Mouse (Mus musculus) embryonic facial prominence, embryonic 15.5 days (tissue): ENCODE measurements around the gene Tbcc. TPM values are rescaled to one million over a fixed set of nuclear protein-coding genes. Genes with fewer than 3 reads are reported as not detected.

Experiments
- ATAC-seq: fragments of 200-750 bp; cut with Nextera tagmentation; 2 replicates; pipeline ENCODE4 v1.8.0; 2017; ENCODE audit warnings: low read depth, moderate TSS enrichment; ENCODE audit not compliant: insufficient number of reproducible peaks, low FRiP score, low TSS enrichment
- H3K27ac ChIP-seq: fragments of 300-500 bp; sonication (generic); replicated peaks from 2 replicates; pipeline ENCODE4 v1.5.1; 2015; ENCODE audit warnings: mild to moderate bottlenecking, inconsistent platforms
- H3K27me3 ChIP-seq: fragments of 300-500 bp; sonication (generic); 2 replicates; pipeline ENCODE4 v1.6.1; 2015; ENCODE audit warnings: inconsistent platforms
- H3K36me3 ChIP-seq: fragments of 300-500 bp; sonication (generic); 2 replicates; pipeline ENCODE4 v1.6.1; 2015; ENCODE audit warnings: mild to moderate bottlenecking, inconsistent platforms
- H3K4me1 ChIP-seq: fragments of 300-500 bp; sonication (generic); 2 replicates; pipeline ENCODE4 v1.6.1; 2015; ENCODE audit warnings: inconsistent platforms
- H3K4me2 ChIP-seq: fragments of 300-500 bp; sonication (generic); replicated peaks from 2 replicates; pipeline ENCODE4 v1.6.1; 2015; ENCODE audit warnings: mild to moderate bottlenecking, inconsistent platforms
- H3K4me3 ChIP-seq: fragments of 300-500 bp; sonication (generic); replicated peaks from 2 replicates; pipeline ENCODE4 v1.5.1; 2015; ENCODE audit warnings: mild to moderate bottlenecking, inconsistent platforms
- H3K9ac ChIP-seq: fragments of 300-500 bp; sonication (generic); 2 replicates; pipeline ENCODE4 v1.6.1; 2015; ENCODE audit warnings: inconsistent platforms
- H3K9me3 ChIP-seq: fragments of 300-500 bp; sonication (generic); replicated peaks from 2 replicates; pipeline ENCODE4 v1.6.1; 2016; ENCODE audit warnings: inconsistent platforms
- WGBS: fragments of 180-500 bp; shearing (Covaris S2); methylation state at CpG from one replicate; pipeline ENCODE4 v1.1.7; 2015; 5-methylcytosine and 5-hydroxymethylcytosine counted together
- polyA plus RNA-seq: library from polyadenylated mRNA; unstranded; fragments of >200 nt; fragmentation: Nextera tagmentation; extraction: Ambion mirVana; gene quantifications from 2 replicates; pipeline ENCODE4 v1.2.1, GENCODE M21; 2015

Gene Tbcc
- polyA plus RNA-seq, 1 experiment from 2014 or later, result 59.7 TPM

DNA sequence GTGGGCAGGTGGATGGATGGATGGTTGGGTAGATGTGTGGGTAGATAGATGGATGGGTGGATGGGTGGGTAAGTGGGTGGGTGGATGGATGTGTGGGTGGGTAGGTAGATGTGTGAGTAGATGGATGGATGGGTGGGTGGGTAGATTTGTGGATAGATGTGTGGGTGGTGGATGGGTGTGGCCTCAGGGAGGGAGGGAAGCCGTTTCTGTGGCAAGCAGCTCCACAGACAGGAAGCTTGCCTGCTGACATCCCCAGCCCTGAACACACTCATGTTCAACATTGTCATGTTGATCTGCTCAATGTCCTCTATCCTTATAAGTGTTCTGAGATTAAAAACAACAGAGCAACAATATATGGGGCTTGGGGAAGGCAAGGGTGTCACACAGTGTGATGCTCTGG lies 19.6 kb upstream of the Tbcc start:
- no peak; the same call in 1 of the 2 replicates for ATAC-seq
- Histone ChIP-seq H3K4me2 (no peak overlapping the region), H3K4me3 (no peak overlapping the region), H3K4me1 (peaks cover 7% of the 10 kb centered on the region), H3K9ac (no peak overlapping the region), H3K36me3 (no peaks in the 10 kb centered on the region), H3K27me3 (no peaks in the 10 kb centered on the region), H3K27ac (no peak overlapping the region), H3K9me3 (no peaks in the 10 kb centered on the region)
- WGBS, result 37% methylated on average over 1 of the region's 1 CpGs

DNA sequence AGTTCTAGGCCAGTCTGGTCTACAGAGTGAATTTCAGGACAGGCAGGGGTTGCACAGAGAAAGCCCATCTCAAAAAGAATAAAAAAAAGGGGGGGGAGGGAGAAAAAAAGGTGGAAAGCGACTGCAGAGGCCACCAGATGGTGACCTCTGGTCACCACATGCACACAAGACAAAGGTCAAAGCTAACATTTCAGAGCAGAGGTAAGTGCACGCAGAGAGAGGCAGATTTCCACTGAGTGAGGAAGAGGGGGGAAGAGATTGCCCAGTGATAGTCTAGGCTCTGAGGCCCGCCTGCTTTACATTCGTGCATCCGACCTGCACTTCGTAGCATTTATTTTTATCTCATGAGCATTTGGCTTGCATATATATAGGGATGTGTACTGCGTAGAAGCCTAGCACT lies 17.7 kb upstream of the Tbcc start:
- ATAC-seq, result no peak
- 73% methylated on average over 7 of the region's 7 CpGs for WGBS
- H3K9me3 ChIP-seq, result no peaks in the 10 kb centered on the region

DNA sequence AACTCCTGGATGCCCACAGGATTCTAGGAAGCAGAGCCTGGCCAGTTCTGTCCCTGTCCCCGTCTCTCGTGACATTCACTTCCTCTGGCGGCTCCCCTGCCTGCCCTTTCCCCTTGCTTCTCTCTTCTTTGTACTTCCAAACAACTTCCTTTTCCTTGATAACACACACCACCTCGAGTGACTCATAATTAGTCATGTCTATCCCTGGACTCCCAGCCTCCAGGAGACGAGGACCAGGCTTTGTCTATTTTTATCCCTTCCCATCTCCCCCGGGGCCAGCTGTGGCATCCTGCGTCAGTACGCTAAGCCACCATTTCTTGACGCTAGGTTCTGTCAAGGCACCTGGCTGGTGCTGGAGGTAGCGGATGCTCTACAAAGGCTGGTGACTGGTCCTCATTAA lies 16.4 kb upstream of the Tbcc start:
- Histone ChIP-seq H3K9ac (no peak overlapping the region), H3K4me1 (peaks cover 18% of the 10 kb centered on the region), H3K4me2 (no peak overlapping the region), H3K27me3 (no peaks in the 10 kb centered on the region), H3K9me3 (no peaks in the 10 kb centered on the region), H3K36me3 (no peaks in the 10 kb centered on the region), H3K27ac (no peak overlapping the region), H3K4me3 (no peak overlapping the region)
- ATAC-seq, result 0 out of 2 replicates have a peak, but pooled peaks have one; percentile 39
- WGBS, result 27% methylated on average over 10 of the region's 10 CpGs

More for the DNA sequence above, 17.7 kb upstream of the Tbcc start:
- no peak overlapping the region for H3K9ac ChIP-seq
- H3K4me1 ChIP-seq, result peaks cover 18% of the 10 kb centered on the region
- H3K4me3 ChIP-seq, result no peak overlapping the region
- H3K4me2 ChIP-seq, result no peak overlapping the region
- no peak overlapping the region for H3K27ac ChIP-seq
- no peaks in the 10 kb centered on the region for H3K36me3 ChIP-seq
- no peaks in the 10 kb centered on the region for H3K27me3 ChIP-seq

DNA sequence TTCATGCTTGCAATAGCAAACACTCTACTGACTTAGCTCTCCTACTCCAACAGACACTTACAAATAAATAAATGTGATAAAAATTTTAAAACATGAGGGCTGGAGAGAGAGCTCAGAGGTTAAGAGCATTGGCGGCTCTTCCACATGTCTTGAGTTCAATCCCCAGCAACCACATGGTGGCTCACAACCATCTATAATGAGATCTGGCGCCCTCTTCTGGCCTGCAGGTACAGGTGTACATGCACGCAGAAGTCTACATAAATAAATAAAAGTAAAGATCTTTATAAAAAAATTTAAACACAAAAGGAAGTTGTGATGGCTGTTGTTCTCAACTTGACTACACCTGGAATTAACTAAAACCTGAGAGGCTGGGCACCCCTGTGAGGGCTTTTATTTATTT lies 14.9 kb upstream of the Tbcc start:
- no peaks in the 10 kb centered on the region for H3K9me3 ChIP-seq
- no peak overlapping the region for H3K4me2 ChIP-seq
- H3K36me3 ChIP-seq, result no peaks in the 10 kb centered on the region
- H3K27me3 ChIP-seq, result no peaks in the 10 kb centered on the region
- H3K27ac ChIP-seq, result no peak overlapping the region
- no peak overlapping the region for H3K4me3 ChIP-seq
- no peak for ATAC-seq
- peaks cover 26% of the 10 kb centered on the region for H3K4me1 ChIP-seq
- H3K9ac ChIP-seq, result no peak overlapping the region
- 74% methylated on average over 3 of the region's 3 CpGs for WGBS

DNA sequence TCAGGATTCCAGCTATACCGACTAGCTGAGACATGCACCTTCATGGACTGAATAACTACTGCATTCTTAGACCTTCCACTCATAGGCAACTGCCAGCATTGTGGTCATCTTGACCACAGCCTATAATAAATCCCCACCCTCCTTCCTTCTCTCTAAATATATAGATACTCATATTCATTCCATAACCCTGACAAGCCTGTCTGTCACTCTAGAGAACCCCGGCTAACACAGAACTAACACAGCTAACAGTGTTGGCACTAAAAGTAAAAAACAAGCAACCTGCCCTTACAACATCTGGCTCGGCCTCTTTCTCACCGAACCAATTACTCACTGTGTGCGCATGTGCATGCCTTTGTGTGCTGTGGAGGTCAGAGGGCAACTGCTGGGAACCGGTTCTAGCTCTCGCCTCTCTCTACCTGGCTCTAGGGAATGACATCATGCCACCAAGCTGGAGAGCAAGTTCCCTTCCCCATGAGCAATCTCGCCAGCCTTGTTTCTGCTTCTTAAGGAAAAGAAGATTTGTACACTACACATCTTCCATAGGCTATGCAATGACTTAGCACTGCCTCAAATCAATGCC lies 14.0 kb upstream of the Tbcc start:
- Histone ChIP-seq H3K27me3 (no peaks in the 10 kb centered on the region), H3K4me2 (no peak overlapping the region), H3K9ac (no peak overlapping the region), H3K4me3 (no peak overlapping the region), H3K36me3 (no peaks in the 10 kb centered on the region), H3K4me1 (peaks cover 26% of the 10 kb centered on the region), H3K27ac (peak overlapping the region; percentile 45; the same call in 1 of the 2 replicates), H3K9me3 (no peaks in the 10 kb centered on the region)
- WGBS, result 39% methylated on average over 8 of the region's 8 CpGs
- no peak for ATAC-seq

DNA sequence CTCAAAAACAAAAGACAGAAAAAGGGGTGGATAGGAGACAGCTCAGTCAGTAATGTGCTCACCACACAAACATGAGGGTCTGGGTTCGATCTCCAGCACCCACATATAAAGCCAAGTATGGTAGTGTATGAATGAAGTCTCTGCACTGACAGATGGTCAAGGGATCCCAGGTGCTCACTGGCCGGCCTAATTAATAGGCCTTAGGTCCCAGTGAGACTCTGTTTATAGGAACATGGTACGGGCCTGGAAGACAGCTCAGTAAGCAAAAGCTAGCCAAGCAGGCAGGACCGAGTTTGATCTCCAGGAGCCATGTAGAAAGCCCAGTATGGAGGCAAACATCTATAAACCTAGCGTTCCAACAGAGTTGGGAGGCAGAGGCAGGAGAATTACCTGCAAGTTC lies 13.4 kb upstream of the Tbcc start:
- Histone ChIP-seq H3K4me1 (peaks cover 26% of the 10 kb centered on the region), H3K36me3 (no peaks in the 10 kb centered on the region), H3K9ac (no peak overlapping the region), H3K27me3 (no peaks in the 10 kb centered on the region), H3K27ac (peak overlapping the region; percentile 45; the same call in 1 of the 2 replicates), H3K9me3 (no peaks in the 10 kb centered on the region), H3K4me3 (no peak overlapping the region), H3K4me2 (no peak overlapping the region)
- no peak for ATAC-seq
- 87% methylated on average over 5 of the region's 5 CpGs for WGBS

DNA sequence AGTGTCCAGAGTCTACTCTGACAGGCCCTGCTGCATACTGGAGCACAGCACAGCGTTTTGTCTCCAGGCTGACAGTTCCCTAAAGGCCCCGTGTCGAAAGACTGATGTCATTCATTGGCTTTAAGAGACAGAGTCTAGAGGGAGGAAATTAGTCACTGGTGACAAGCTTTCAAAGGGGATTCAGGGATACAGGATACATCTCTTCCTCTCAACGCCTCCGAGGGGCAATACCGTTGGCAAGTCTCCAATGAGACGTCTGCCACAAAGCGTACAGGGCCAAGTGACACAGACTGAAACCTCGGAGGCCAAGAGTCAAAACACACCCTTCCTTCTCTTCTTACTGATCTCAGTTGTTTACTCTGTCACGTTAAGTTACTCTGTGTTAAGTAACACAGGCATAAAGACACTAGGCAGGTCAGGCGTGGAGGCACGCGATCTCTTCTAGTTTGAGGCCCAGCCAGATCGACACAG lies 10.6 kb upstream of the Tbcc start:
- 27% methylated on average over 14 of the region's 14 CpGs for WGBS
- no peaks in the 10 kb centered on the region for H3K36me3 ChIP-seq
- ATAC-seq, result peak; percentile 29; the same call in 1 of the 2 replicates

DNA sequence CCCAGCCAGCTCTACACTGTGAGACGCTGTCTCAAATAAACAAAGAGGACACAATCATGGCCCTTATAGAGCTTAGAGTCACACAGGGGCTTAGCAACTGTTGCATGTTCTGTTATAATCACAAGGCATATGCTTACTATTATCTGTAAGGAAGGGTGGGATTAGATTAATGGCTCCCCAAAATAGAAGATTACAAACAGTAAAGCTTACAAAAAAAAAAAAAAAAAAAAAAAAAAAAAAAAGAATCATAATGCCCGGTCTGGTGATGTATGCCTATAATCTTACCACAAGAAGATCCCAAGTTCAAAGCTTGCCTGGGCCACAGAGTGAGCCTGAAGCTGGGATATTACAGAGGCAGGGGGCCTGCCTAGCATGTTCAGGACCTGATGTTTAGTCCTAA lies 10.2 kb upstream of the Tbcc start:
- Histone ChIP-seq H3K9ac (no peak overlapping the region), H3K27me3 (no peaks in the 10 kb centered on the region), H3K36me3 (no peaks in the 10 kb centered on the region), H3K4me1 (peaks cover 19% of the 10 kb centered on the region), H3K4me2 (no peak overlapping the region), H3K4me3 (no peak overlapping the region), H3K27ac (peak overlapping the region; percentile 34; the same call in 1 of the 2 replicates), H3K9me3 (no peaks in the 10 kb centered on the region)
- ATAC-seq, result no peak
- 62% methylated on average over 2 of the region's 2 CpGs for WGBS

More for the DNA sequence above, 10.6 kb upstream of the Tbcc start:
- Histone ChIP-seq H3K9me3 (no peaks in the 10 kb centered on the region), H3K9ac (no peak overlapping the region), H3K4me2 (no peak overlapping the region), H3K4me1 (peaks cover 19% of the 10 kb centered on the region), H3K27me3 (no peaks in the 10 kb centered on the region), H3K27ac (peak overlapping the region; percentile 34), H3K4me3 (no peak overlapping the region)

DNA sequence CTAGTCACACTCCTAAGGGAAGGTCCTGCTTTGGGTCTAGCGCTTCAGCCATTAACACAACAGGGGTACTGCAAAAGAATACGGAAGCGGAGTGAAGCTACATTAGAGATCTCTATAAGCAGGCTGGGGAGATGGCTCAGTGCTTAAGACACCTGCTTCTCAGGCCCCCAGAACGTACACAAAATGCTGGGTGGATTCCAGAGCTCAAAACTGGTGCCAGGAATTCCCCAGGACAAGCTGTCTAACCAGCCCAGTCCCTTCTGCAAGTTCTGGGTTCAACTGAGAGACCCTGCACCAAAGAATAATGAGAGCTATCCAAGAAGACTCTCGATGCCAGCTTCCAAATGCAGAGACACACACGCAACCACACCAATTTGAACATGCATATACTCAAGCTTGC lies 8.8 kb upstream of the Tbcc start:
- ATAC-seq, result no peak
- no peak overlapping the region for H3K4me3 ChIP-seq
- no peak overlapping the region for H3K4me2 ChIP-seq
- WGBS, result 84% methylated on average over 6 of the region's 6 CpGs
- H3K4me1 ChIP-seq, result peaks cover 25% of the 10 kb centered on the region
- no peaks in the 10 kb centered on the region for H3K36me3 ChIP-seq
- no peak overlapping the region for H3K27ac ChIP-seq
- H3K9ac ChIP-seq, result no peak overlapping the region
- H3K27me3 ChIP-seq, result no peaks in the 10 kb centered on the region
- H3K9me3 ChIP-seq, result no peaks in the 10 kb centered on the region

DNA sequence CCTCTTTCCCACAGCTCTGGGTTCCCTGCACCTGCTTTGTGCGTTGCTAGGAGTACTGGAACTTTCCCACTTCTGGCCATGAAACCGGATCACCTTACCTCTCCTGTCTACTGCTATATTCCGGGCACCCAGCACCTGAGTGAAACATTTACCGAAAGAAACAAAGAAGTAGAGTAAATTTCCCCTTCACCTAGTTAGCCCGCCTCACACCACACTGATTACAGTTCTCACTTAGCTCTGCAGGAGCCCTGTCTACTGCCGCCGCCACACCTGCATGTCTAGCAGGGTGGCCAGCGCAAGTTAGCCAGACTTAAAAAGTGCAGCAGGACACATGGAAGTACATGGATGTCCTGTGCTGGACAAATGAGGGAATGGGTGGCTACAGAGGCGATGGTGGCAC lies 7.4 kb upstream of the Tbcc start:
- no peak for ATAC-seq
- H3K4me1 ChIP-seq, result peaks cover 18% of the 10 kb centered on the region
- H3K4me2 ChIP-seq, result no peak overlapping the region
- WGBS, result 84% methylated on average over 9 of the region's 9 CpGs
- H3K9ac ChIP-seq, result no peak overlapping the region
- H3K9me3 ChIP-seq, result no peaks in the 10 kb centered on the region
- H3K36me3 ChIP-seq, result no peaks in the 10 kb centered on the region
- H3K27ac ChIP-seq, result no peak overlapping the region
- no peak overlapping the region for H3K4me3 ChIP-seq
- H3K27me3 ChIP-seq, result no peaks in the 10 kb centered on the region

DNA sequence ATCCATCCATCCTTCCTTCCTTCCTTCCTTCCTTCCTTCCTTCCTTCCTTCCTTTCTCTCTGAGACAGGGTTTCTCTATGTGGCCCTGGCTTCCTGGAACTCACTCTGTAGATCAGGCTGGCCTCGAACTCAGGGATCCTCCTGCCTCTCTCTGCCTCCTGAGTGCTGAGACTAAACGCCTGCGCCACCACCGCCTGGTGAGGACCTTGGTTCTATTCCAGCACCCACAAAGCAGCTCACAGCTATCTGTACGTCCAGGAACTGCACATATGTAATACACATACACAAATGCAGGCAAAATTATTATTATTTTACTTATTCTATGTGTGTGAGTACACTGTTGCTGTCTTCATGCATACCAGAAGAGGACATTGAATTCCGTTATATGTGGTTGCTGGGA lies 5.7 kb upstream of the Tbcc start:
- no peak overlapping the region for H3K4me2 ChIP-seq
- peaks cover 23% of the 10 kb centered on the region for H3K4me1 ChIP-seq
- WGBS, result 86% methylated on average over 6 of the region's 6 CpGs
- H3K9ac ChIP-seq, result no peak overlapping the region
- no peaks in the 10 kb centered on the region for H3K36me3 ChIP-seq
- no peak for ATAC-seq
- H3K27ac ChIP-seq, result no peak overlapping the region
- H3K4me3 ChIP-seq, result no peak overlapping the region
- H3K9me3 ChIP-seq, result no peaks in the 10 kb centered on the region
- no peaks in the 10 kb centered on the region for H3K27me3 ChIP-seq
